8 mouse cellular contexts compared by ENCODE assay signal in the genomic region with DNA sequence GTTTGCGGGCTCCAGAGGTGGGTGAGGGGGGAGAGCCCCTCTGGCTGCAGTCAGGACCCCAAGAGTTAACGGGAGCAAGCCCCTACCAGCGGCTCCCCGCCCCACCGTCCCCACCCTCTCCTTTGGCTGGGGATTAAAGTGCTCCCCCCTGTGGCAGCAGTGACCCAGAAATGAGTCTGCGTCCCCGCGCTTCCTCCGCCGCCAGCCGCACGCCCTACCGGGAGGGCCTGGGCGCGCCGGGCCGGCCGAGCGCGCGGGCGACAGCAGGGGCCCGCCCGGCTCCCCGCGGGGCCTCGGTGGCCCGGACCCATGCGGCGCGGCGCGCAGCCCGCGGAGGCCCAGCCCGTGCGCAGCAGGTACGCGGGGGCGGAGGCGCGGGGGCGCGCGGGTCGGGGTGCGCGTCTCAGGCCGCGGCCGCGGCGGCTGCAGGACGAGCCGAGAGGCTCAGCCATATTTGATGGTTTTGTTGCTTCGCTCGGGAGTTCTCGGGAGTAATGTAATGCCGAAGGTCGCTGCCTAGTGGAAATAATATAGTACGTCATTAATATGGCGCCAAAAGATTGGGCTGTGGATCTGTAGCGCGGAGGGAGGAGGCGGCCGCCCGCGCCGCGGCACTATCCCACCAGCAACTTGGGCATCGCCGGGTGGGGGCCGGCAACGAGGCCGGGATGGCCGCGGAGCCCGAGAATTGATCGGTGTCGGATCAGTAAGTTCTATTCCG. TPM values are rescaled to one million over a fixed set of nuclear protein-coding genes. Genes with fewer than 3 reads are reported as not detected.
A peak's percentile ranks its signal among the peaks of the same experiment; 100 is the strongest.
DNase-seq lines count a peak whose midpoint lies in the region; ATAC-seq and TF ChIP-seq lines count a peak whose summit lies in the region.

No protein-coding gene starts in this region.

- peak; percentile 82 for DNase-seq in 3T3-L1 (ENCODE audit: low read depth, low spot score)
- DNase-seq in adrenal gland, postnatal 4 days (ENCODE audit: low spot score in 2 of 2): peak; percentile 64 to 78
- peak; percentile 90 for DNase-seq in embryonic facial prominence, embryonic 14.5 days (ENCODE audit: low spot score)
- DNase-seq in heart, adult 9 months (ENCODE audit: low spot score in 2 of 2): peak; percentile 79 to 84
- peak; percentile 86 for DNase-seq in midbrain, postnatal 0 days (ENCODE audit: low spot score)
- peak; percentile 66 to 77 for DNase-seq in spleen, postnatal 14 days (ENCODE audit: low spot score in 2 of 2)

- 1% methylated on average over 39 of the region's 81 CpGs for WGBS in embryonic facial prominence, embryonic 14.5 days
- WGBS in kidney, embryonic 14.5 days: under 1% methylated on average over 74 of the region's 81 CpGs
- WGBS in limb, embryonic 15.5 days: under 1% methylated on average over 71 of the region's 81 CpGs
- WGBS in midbrain, postnatal 0 days: under 1% methylated on average over 61 of the region's 81 CpGs

- H3K4me1 ChIP-seq in embryonic facial prominence, embryonic 14.5 days (ENCODE audit: control insufficient read depth, insufficient read depth, low read length): no peaks in the 10 kb centered on the region
- no peaks in the 10 kb centered on the region; the same call in 1 of the 2 replicates for H3K4me1 ChIP-seq in kidney, embryonic 14.5 days (ENCODE audit: control insufficient read depth, insufficient read depth, low read length)
- H3K4me1 ChIP-seq in limb, embryonic 15.5 days: peaks cover 16% of the 10 kb centered on the region
- H3K4me1 ChIP-seq in midbrain, postnatal 0 days (ENCODE audit: insufficient read depth, low read length): no peaks in the 10 kb centered on the region

- peak; percentile 64 for TF ChIP-seq CTCF in midbrain, postnatal 0 days (IDR thresholded peaks at IDR 0.05)

- no peaks in the 10 kb centered on the region for H3K36me3 ChIP-seq in embryonic facial prominence, embryonic 14.5 days (ENCODE audit: control insufficient read depth, insufficient read depth, low read length)
- no peaks in the 10 kb centered on the region for H3K36me3 ChIP-seq in kidney, embryonic 14.5 days (ENCODE audit: control insufficient read depth, insufficient read depth, low read length)
- no peaks in the 10 kb centered on the region for H3K36me3 ChIP-seq in limb, embryonic 15.5 days
- no peaks in the 10 kb centered on the region for H3K36me3 ChIP-seq in midbrain, postnatal 0 days (ENCODE audit: insufficient read depth, low read length)

- peaks cover 4% of the 10 kb centered on the region; the same call in 1 of the 2 replicates for H3K27me3 ChIP-seq in embryonic facial prominence, embryonic 14.5 days (replicated peaks; ENCODE audit: control insufficient read depth, insufficient read depth, low read length)
- no peaks in the 10 kb centered on the region for H3K27me3 ChIP-seq in kidney, embryonic 14.5 days (ENCODE audit: control insufficient read depth, insufficient read depth, low read length)
- no peaks in the 10 kb centered on the region for H3K27me3 ChIP-seq in limb, embryonic 15.5 days
- H3K27me3 ChIP-seq in midbrain, postnatal 0 days (ENCODE audit: insufficient read depth, low read length): no peaks in the 10 kb centered on the region

- peak overlapping the region; percentile 98 for H3K4me2 ChIP-seq in embryonic facial prominence, embryonic 14.5 days (ENCODE audit: low read depth, low read length)
- peak overlapping the region; percentile 87 for H3K4me2 ChIP-seq in kidney, embryonic 14.5 days (replicated peaks; ENCODE audit: low read depth, low read length)
- H3K4me2 ChIP-seq in limb, embryonic 15.5 days: peak overlapping the region; percentile 98
- peak overlapping the region; percentile 87 for H3K4me2 ChIP-seq in midbrain, postnatal 0 days (ENCODE audit: low read depth, low read length, poor library complexity, severe bottlenecking)

- H3K4me3 ChIP-seq in embryonic facial prominence, embryonic 14.5 days (ENCODE audit: low read depth, low read length): peak overlapping the region; percentile 79
- peak overlapping the region; percentile 60 for H3K4me3 ChIP-seq in kidney, embryonic 14.5 days (ENCODE audit: low read length)
- peak overlapping the region; percentile 79 for H3K4me3 ChIP-seq in limb, embryonic 15.5 days
- peak overlapping the region; percentile 89 for H3K4me3 ChIP-seq in midbrain, postnatal 0 days (ENCODE audit: low read depth, low read length)

- ATAC-seq in embryonic facial prominence, embryonic 14.5 days (ENCODE audit: low read depth): peak; percentile 76
- ATAC-seq in kidney, embryonic 14.5 days (ENCODE audit: low FRiP score, low TSS enrichment): peak; percentile 69
- ATAC-seq in limb, embryonic 15.5 days (ENCODE audit: insufficient number of reproducible peaks, low FRiP score, low TSS enrichment, low read depth): peak; percentile 71
- peak; percentile 66 for ATAC-seq in midbrain, postnatal 0 days (ENCODE audit: low FRiP score)

- peak overlapping the region; percentile 91 for H3K27ac ChIP-seq in embryonic facial prominence, embryonic 14.5 days (replicated peaks; ENCODE audit: low read depth, low read length)
- peak overlapping the region; percentile 64 for H3K27ac ChIP-seq in kidney, embryonic 14.5 days (ENCODE audit: low read depth, low read length)
- peak overlapping the region; percentile 92 for H3K27ac ChIP-seq in limb, embryonic 15.5 days
- H3K27ac ChIP-seq in midbrain, postnatal 0 days (ENCODE audit: low read depth, low read length): peak overlapping the region; percentile 91

- H3K9me3 ChIP-seq in embryonic facial prominence, embryonic 14.5 days (ENCODE audit: control insufficient read depth, low read length): no peaks in the 10 kb centered on the region
- H3K9me3 ChIP-seq in kidney, embryonic 14.5 days (ENCODE audit: control insufficient read depth, low read length): no peaks in the 10 kb centered on the region
- no peaks in the 10 kb centered on the region for H3K9me3 ChIP-seq in limb, embryonic 15.5 days
- H3K9me3 ChIP-seq in midbrain, postnatal 0 days (ENCODE audit: low read length): no peaks in the 10 kb centered on the region

- H3K9ac ChIP-seq in embryonic facial prominence, embryonic 14.5 days (ENCODE audit: low read depth, low read length): peak overlapping the region; percentile 85
- H3K9ac ChIP-seq in kidney, embryonic 14.5 days (ENCODE audit: low read depth, low read length): peak overlapping the region; percentile 89
- H3K9ac ChIP-seq in limb, embryonic 15.5 days: peak overlapping the region; percentile 72
- peak overlapping the region; percentile 83 for H3K9ac ChIP-seq in midbrain, postnatal 0 days (replicated peaks; ENCODE audit: low read length, poor library complexity, severe bottlenecking)

RNA-seq across cellular contexts. Expression of gene Jade1, which starts 7.8 kb away (rescaled TPM):
- total RNA-seq in adrenal gland, postnatal 4 days (2021): 10 to 100 TPM; 57.5 to 59.7 TPM
- polyA plus RNA-seq in embryonic facial prominence, embryonic 14.5 days (2014; fragmentation: Nextera tagmentation; extraction: Ambion mirVana): 16.1 and 16.4 TPM in 2 replicates
- polyA plus RNA-seq in kidney, embryonic 14.5 days (2014; fragmentation: Nextera tagmentation; extraction: Ambion mirVana): 14.6 and 22.1 TPM in 2 replicates
- polyA plus RNA-seq in limb, embryonic 15.5 days (2015; fragmentation: Nextera tagmentation; extraction: Ambion mirVana): 12.0 and 12.7 TPM in 2 replicates
- total RNA-seq in midbrain, postnatal 0 days (2014; rRNA removed): 18.8 and 21.8 TPM in 2 replicates
- polyA plus RNA-seq in midbrain, postnatal 0 days (2015; fragmentation: Nextera tagmentation; extraction: Ambion mirVana): 15.0 and 16.7 TPM in 2 replicates

Comparison
In these comparisons a context has a peak if more than half of its experiments do, and no peak if none do; other contexts are left out.
1. Peak in every context shown above with its lines: DNase-seq, ATAC-seq, H3K4me3 ChIP-seq and H3K27ac ChIP-seq.